Mouse (Mus musculus) embryonic stem cell, embryonic (primary cell): Measurements from ENCODE around the gene Zfp286.
"Not testable (repeated sequence)": the region's sequence is repeated elsewhere in the genome, so short reads cannot be mapped to it uniquely, and the experiment has no call there.

ENCODE experiments used
- CTCF ChIA-PET, 4 experiments: fragments of 300-600 bp in 2 of 4; fragments of 350-600 bp in 2 of 4; sonication (Branson Sonifier 250); formaldehyde crosslinking; loops; one replicate each; lab custom pipeline; 2022; ENCODE audit warnings: inconsistent platforms in 2 of 4; lab: Charles Lee
- POLR2A ChIA-PET, 4 experiments: fragments of 300-600 bp in 2 of 4; fragments of 350-600 bp in 2 of 4; sonication (Branson Sonifier 250); formaldehyde crosslinking; loops; one replicate each; lab custom pipeline; 2022; ENCODE audit warnings: antibody characterized with exemption in 4 of 4, inconsistent platforms in 1 of 4; lab: Charles Lee

Gene Zfp286

DNA sequence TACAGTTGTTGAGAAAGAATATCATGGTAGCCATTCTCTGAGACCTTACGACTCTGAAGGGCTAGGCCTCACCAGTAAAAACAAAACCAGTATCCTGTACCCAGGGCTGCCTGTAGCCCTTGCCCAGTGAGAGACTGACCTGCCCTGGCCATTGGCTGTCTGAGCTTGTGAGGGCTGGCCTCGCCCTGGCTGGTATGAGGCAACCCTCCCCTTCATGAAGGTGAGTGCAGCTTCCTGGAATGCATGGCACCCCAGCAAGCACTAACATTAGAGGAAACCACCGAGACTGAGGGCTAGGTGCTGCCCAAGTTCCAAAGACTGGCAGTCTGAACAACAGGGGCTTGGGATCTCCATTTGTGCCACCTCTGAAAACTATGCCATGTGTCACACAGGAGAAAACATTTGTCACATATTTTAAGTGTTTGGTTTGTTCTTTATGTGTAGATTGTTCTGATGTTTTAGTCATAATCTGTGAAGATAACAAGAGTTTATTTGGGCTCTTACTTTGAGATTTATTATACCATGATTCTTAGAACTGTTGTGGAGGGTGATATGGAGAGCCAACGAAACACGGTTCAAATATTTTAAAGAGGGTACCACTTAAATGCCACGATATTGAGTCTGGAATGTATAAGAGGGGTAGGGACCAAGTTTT is 24.8 kb upstream of the Zfp286 start:
- POLR2A ChIA-PET: interaction anchor here in 1 of 4 experiments (1.0 kb wide), 1 partner anchor 65 kb away, joined by 4 read pairs; the partner anchor contains the start of gene Tvp23b

DNA sequence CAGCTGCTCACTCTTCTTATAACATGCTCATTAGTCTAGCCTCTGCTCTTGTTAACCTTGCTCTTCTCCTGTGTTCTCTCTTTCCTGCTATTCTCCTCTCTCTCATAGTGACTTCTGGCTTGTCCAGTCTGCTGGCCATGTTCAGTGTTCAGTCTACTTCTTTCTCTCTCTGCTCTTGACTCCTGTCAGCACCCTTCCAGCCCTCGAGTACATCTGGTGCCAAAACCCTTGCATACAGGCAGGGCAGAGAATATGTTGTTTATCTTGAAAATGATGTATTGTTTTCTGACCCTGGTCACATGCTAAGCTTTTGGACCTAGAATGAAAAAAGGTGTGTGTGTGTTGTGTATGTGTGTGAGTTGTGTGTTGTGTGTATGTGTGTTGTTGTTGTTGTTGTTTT is 24.2 kb upstream of the Zfp286 start:
- ChIA-PET CTCF (interaction anchor here in 1 of 4 experiments (0.5 kb wide), 1 partner anchor 57 kb away, joined by 5 read pairs; no protein-coding TSS in a partner anchor), POLR2A (no interaction called here)

More for the DNA sequence above, 24.8 kb upstream of the Zfp286 start:
- CTCF ChIA-PET: no interaction called here

DNA sequence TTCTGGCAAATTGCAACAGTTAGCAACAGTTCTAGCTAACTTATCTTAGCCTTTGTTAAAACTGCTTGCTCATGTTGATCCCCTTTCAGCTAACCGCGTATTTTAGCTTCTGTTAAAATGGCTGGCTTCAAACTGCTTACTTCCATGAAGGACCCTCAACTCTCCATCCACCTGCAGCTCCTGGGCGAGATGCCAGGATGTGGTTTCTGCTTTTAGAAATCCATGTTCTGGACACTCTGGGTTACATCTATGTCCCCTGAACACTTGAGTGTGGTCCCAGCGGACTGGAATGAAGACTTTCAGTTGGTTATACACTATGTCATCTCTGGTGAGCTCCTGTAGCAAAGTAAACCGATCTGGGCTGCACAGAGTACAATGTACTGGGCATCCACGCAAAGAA is 23.0 kb upstream of the Zfp286 start:
- ChIA-PET POLR2A (interaction anchor here in 2 of 4 experiments (0.6 to 2.9 kb wide), 7 partner anchors 8 to 778 kb away, joined by 3 to 11 read pairs (median 3); partner anchors contain the start of genes Trim16 (in 1 of the 2) and Tvp23b (in 1 of the 2)), CTCF (interaction anchor here in 1 of 4 experiments (1.0 kb wide), 1 partner anchor 56 kb away, joined by 3 read pairs; no protein-coding TSS in a partner anchor)

DNA sequence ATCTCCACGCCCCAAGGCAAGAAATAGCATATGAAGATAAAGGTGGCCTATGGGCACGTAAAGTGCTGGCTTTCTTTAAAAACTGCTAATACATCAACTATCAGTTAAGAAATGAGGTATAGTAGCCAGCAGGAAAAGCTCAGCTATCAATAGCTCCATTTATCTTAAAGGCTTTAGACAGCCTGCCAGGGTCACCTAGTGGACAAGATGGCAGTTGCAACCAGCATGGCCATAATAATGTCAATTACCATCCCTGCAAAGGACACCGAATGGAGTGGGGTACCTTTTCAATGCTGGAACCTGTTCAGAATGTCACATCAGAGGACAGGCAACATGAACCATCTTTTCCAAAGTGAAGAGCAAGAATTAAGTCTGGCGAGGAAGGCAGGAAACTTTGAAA is 19.9 kb upstream of the Zfp286 start:
- CTCF ChIA-PET: interaction anchor here (0.5 to 1.5 kb wide), 14 partner anchors 10 to 359 kb away, joined by 3 to 10 read pairs (median 4); partner anchors contain the start of genes Trim16 (in 1 of the 4), Tvp23b (in 1 of the 4) and Zfp286 (in 1 of the 4)
- POLR2A ChIA-PET: interaction anchor here in 2 of 4 experiments (0.7 to 3.6 kb wide), 7 partner anchors 11 to 206 kb away, joined by 3 to 18 read pairs (median 3); partner anchors contain the start of genes Trim16 (in 2 of the 2) and Tvp23b (in 1 of the 2)

DNA sequence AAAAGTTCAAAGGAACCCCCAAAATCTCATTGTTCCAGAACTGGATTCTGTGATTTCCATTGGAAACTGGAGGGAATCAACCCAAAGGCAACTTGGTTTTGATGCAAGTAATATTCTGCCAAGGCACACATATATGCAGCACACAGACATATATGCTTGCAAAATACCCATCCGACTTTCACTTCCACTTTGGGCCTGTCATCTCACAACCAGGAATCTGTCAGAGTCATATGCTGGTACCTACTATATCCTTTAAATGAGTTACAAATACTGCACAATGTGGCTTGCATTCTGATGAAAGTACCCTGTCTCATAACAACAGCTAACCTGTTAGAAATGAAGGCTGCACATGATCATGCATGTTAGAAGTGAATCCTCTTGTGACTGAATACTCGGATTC is 18.7 kb upstream of the Zfp286 start:
- ChIA-PET POLR2A (interaction anchor here in 1 of 4 experiments (0.6 to 1.3 kb wide), 2 partner anchors 71 to 73 kb away, joined by 3 to 4 read pairs; partner anchors contain the start of gene Tvp23b), CTCF (no interaction called here)

DNA sequence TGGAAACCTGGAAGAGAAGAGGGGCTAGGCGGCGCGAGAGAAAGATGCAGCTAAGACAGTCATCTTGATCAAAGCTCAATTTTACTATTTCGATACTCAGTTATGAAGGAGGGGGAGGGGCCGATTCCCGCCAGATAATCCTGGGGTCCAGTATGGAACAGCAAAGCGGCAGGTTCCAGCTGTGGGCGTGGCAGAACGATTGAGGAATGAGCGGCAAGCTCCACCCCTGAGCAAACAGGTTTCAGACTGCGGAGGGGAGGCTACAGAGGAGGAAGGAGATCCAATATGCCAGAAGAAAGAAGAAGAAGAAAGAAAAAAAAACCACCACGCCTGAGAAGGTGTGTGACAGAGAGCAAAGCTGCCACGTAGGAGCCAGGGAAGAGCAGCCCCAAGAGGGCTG is 14.9 kb upstream of the Zfp286 start:
- POLR2A ChIA-PET: interaction anchor here in 2 of 4 experiments (0.6 to 1.5 kb wide), 5 partner anchors 15 to 398 kb away, joined by 3 to 5 read pairs (median 3); partner anchors contain the start of genes Tvp23b (in 1 of the 2) and Zfp286 (in 1 of the 2)
- CTCF ChIA-PET: interaction anchor here in 2 of 4 experiments (0.6 to 1.0 kb wide), 3 partner anchors 15 to 1348 kb away, joined by 5 to 9 read pairs (median 5); partner anchors contain the start of gene Zfp286 (in 1 of the 2)

DNA sequence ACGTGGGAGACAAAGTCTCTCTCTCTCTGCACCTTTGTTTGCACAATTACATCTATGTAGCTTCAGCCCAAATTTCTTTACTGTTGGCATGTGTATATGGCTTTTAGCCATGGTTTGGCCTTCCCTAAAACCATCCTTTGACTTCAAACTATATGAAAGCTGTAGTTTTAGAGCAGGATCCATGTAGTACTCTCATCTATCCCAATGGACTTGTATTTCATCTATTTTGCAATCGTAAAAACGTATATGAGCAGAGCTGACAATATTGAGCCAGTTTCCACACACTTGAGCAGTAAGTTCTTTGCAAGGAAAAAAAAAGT is 315 bp upstream of the Zfp286 start:
- CTCF ChIA-PET: interaction anchor here in 1 of 4 experiments (1.0 to 1.3 kb wide), 3 partner anchors 15 to 33 kb away, joined by 4 to 5 read pairs (median 5); no protein-coding TSS in a partner anchor

DNA sequence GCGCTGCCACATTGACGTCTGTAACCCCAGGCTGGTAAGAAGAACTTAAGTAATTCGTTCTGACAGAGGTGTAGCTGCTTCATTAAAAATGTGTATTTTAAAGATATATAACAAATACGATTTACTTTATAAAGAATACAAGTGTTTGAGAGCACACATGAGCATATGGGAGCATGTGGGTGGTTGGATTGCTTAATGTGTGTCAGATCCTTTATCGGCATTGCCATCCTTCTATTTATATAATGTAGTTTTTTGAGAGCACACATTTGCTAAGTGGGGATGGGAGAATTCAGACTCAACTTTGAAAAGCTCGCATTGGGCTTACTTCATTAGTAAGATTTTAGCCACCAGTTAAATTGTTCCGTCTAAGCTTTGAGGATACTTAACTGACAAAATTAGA is 12.8 kb downstream of the Zfp286 start:
- POLR2A ChIA-PET: interaction anchor here in 1 of 4 experiments (0.9 kb wide), 1 partner anchor 13 kb away, joined by 3 read pairs; the partner anchor contains the start of gene Zfp286
- CTCF ChIA-PET: no interaction called here

More for the DNA sequence above, 315 bp upstream of the Zfp286 start:
- POLR2A ChIA-PET: interaction anchor here (0.7 to 2.5 kb wide), 27 partner anchors 8 to 239 kb away, joined by 3 to 30 read pairs (median 4); partner anchors contain the start of genes Tvp23b (in 3 of the 4), Fbxw10 (in 2 of the 4), Ubb (in 2 of the 4) and Trim16 (in 1 of the 4)

DNA sequence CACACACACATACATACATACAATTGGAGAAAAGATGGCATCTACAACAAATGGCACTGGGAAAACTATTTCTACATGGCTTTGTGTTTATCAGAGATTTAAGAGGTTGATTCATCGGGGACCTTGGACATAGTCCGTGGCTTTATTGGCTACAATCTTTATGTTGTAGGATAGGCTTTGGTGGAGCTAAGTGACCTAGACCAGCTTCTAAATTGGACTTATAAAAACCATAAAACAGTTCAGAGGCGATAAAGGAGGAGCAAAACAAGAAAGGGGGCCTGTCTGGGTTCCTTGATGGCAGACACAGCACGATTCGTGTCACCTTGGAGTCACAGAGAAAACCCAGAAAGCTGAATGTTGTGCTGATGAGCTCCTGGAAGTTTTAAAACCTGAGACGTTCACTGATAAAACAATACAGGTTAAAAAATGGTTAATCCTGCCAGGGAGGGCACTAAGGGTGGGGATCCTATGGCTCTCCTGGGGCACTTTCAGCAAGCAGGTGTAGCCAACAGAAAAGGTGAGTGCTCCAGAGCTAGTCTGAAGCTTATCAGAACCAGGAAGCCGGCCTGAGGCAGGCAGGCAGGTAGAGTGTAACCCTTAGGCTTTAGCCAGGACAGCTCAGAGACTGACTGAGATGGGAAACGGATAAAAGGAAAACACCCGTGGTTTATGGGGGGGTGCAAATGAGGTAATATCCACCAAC is 28.4 kb downstream of the Zfp286 start:
- POLR2A ChIA-PET: interaction anchor here in 3 of 4 experiments (0.5 to 1.4 kb wide), 4 partner anchors 16 to 158 kb away, joined by 3 to 8 read pairs (median 4); partner anchors contain the start of gene Tvp23b (in 1 of the 3)
- CTCF ChIA-PET: interaction anchor here in 2 of 4 experiments (0.6 to 0.9 kb wide), 2 partner anchors 375 kb away, joined by 3 to 4 read pairs; no protein-coding TSS in a partner anchor

DNA sequence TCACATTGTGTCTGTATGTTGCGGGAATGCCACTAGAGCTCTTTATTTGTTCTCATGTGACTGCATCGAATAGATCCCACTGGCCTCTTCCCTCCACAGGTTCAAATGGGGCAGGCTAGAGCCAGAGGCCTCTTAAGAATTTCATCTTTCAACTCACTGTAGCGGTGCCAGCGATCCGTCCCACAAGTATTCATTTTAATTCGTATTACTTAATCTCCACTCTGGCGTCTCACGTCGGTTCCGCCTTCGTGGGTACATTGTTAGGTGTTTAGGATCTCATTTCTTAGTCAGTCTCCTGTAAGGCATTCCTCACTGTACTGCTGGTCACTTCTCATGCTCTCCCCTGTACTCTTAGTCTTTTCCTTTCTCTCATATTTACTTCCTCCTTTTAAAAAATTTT is 30.8 kb downstream of the Zfp286 start:
- ChIA-PET POLR2A (interaction anchor here in 3 of 4 experiments (0.5 to 2.0 kb wide), 11 partner anchors 11 to 122 kb away, joined by 3 to 9 read pairs (median 4); partner anchors contain the start of genes Fbxw10 (in 2 of the 3), Tvp23b (in 2 of the 3) and Zfp286 (in 1 of the 3)), CTCF (interaction anchor here (0.7 to 2.3 kb wide), 9 partner anchors 10 to 1309 kb away, joined by 3 to 14 read pairs (median 3); no protein-coding TSS in a partner anchor)

DNA sequence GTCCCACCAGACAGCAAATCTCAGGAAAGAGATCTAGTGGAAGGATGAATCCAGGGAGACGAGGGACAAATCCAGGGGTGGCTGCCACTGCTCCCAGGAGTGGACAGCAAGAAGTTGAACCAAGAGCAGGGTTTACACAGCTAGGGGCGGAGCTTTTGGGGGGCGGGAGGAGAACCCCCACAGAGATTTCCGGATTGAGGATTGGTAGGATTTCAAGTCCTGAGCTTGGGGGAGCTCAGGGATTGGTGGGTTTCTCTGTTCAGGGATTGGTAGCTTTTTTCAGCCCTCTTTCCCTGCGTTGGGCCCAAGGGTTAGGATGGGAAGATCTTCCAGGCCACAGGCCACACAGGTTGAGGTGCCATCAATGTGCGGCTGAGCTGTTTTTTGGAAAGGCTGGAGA is 31.4 kb downstream of the Zfp286 start:
- ChIA-PET CTCF (interaction anchor here (0.6 to 2.3 kb wide), 11 partner anchors 11 to 510 kb away, joined by 3 to 14 read pairs (median 3); no protein-coding TSS in a partner anchor), POLR2A (interaction anchor here in 3 of 4 experiments (0.5 to 2.0 kb wide), 11 partner anchors 11 to 238 kb away, joined by 3 to 9 read pairs (median 4); partner anchors contain the start of genes Fbxw10 (in 2 of the 3), Tvp23b (in 2 of the 3) and Zfp286 (in 1 of the 3))

DNA sequence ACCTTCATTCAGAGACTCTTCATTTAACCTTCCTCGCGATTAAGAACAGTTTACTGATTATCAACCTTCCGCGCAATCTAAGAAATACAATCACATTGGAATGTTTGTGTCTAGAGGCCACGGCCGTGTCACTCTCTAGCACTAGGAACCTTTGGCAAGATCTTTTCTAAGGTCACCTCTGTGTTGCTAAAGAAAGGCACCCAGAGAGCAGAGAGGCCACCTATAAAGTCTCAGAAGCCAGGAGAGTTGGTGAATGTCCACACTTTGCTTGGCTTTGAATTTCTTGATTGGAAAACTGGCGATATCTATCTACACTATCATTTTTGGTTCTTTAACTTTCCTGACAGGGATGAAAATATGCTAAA is 32.1 kb downstream of the Zfp286 start:
- POLR2A ChIA-PET: interaction anchor here in 3 of 4 experiments (1.0 to 1.5 kb wide), 7 partner anchors 11 to 206 kb away, joined by 3 to 7 read pairs (median 5); partner anchors contain the start of genes Fbxw10 (in 1 of the 3), Tvp23b (in 1 of the 3), Ubb (in 1 of the 3) and Zfp286 (in 1 of the 3)
- CTCF ChIA-PET: interaction anchor here in 3 of 4 experiments (0.8 to 2.3 kb wide), 24 partner anchors 8 to 379 kb away, joined by 3 to 21 read pairs (median 5); partner anchors contain the start of genes Fbxw10 (in 2 of the 3), Tvp23b (in 1 of the 3) and Zfp286 (in 1 of the 3)

DNA sequence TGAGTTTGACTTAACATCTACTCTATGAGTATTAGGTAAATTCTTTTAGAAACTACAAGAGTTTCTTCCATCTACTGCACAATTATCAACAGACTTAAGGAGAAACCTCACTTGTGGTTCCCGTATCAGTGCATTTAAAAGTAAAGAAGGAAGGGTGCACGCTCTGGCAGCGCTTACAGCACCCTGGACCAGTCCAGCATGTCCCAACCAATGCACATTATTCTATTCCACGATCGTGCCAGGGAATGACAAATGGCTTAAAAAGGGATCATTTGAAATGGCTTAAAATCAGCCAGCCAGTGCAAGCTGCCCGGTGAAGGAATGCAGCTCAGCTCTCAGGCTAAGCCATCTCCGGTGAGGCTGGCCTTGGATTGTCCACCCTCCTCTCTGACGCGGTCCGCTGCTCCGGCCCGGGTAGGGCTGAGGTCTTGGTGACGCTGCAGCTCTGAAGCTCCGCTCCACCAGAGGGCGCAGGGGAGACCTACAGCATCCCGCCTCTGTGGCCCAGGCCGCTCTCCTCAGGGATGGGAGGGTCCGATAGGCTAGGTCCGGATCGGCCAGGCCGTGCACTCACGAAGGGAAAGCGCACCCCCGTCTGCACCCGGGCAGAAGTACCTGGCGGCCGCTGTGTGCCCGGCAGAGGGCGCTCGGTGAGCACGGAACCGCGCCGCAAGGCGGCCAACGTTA is 32.7 kb downstream of the Zfp286 start:
- ChIA-PET POLR2A (interaction anchor here in 3 of 4 experiments (0.6 to 1.5 kb wide), 16 partner anchors 11 to 1814 kb away, joined by 3 to 8 read pairs (median 4); partner anchors contain the start of genes Tvp23b (in 3 of the 3), Fbxw10 (in 1 of the 3), Ubb (in 1 of the 3) and Zfp286 (in 1 of the 3)), CTCF (interaction anchor here (0.5 to 2.3 kb wide), 56 partner anchors 8 to 1104 kb away, joined by 3 to 21 read pairs (median 4); partner anchors contain the start of genes Fbxw10 (in 2 of the 4), Tvp23b (in 2 of the 4), Grap (in 1 of the 4) and Trim16 (in 1 of the 4))

DNA sequence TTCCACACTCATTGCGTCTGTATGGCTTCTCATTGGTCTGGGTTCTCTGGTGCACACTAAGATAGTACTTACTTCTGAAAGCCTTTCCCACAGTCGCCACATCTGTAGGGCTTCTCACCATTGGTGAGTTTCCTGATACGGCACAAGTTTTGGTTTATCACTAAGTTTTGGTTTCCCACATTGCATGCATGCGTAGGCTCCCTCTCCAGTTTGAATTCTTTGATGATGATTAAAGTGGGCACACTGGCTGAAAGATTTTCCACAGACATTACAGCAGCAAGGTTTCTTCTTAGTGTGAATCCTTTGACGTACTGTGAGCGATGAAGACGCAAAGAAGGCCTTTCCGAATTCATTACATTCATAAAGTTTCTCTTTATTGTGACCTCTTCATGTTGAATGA is 36.5 kb downstream of the Zfp286 start, which contains the start of gene Gm10428:
Gm10428 (plus strand) TSS at position 321 of the 400 bp plus-strand sequence.
- ChIA-PET POLR2A (interaction anchor here in 1 of 4 experiments (1.0 kb wide), 1 partner anchor 126 kb away, joined by 3 read pairs; the partner anchor contains the start of gene Tvp23b), CTCF (no interaction called here)

DNA sequence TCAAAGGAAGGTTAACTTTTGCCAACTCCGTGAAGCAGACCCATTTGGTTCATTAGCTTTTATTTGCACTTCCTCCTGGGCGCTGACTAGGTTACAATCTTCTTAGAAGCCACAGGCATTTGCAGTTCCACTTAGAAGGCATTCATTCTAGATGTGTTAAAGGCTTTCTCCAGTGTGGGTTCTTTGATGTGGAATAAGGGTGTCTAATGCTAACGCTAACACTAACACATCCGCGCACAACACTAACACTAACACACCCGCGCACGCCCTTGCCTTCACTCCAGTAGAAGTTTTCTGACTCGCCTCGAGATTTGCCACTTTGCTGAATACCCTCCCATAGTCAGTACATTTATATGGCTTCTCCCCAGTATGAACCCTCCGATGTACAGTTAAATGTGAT is 37.1 kb downstream of the Zfp286 start:
- ChIA-PET POLR2A (interaction anchor here in 1 of 4 experiments (0.6 kb wide), 1 partner anchor 127 kb away, joined by 3 read pairs; the partner anchor contains the start of gene Tvp23b), CTCF (no interaction called here)

DNA sequence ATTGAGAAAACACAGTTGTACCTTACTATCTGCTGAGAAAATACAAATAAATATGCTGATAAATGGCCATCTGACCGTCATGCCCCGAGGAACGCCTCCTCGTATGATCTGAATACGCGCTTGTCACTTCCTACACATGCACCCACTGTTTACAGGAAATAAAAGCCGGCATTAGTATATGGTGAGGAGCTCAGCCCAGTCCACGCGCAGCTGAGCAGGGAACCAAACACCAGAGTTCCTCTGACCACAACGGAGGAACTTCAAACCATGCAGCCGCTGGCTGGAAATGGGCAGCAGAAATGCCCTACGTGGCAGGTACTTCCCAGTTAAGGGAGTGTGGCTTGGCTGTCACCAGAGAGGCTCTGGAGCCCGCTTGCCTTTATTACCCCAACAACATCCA is 39.8 kb downstream of the Zfp286 start:
- POLR2A ChIA-PET, CTCF ChIA-PET: not testable (repeated sequence)
